Mouse (Mus musculus): ENCODE data around the gene Nr1d1.
A peak's percentile ranks its signal among the peaks of the same experiment; 100 is the strongest.

Gene Nr1d1

DNA sequence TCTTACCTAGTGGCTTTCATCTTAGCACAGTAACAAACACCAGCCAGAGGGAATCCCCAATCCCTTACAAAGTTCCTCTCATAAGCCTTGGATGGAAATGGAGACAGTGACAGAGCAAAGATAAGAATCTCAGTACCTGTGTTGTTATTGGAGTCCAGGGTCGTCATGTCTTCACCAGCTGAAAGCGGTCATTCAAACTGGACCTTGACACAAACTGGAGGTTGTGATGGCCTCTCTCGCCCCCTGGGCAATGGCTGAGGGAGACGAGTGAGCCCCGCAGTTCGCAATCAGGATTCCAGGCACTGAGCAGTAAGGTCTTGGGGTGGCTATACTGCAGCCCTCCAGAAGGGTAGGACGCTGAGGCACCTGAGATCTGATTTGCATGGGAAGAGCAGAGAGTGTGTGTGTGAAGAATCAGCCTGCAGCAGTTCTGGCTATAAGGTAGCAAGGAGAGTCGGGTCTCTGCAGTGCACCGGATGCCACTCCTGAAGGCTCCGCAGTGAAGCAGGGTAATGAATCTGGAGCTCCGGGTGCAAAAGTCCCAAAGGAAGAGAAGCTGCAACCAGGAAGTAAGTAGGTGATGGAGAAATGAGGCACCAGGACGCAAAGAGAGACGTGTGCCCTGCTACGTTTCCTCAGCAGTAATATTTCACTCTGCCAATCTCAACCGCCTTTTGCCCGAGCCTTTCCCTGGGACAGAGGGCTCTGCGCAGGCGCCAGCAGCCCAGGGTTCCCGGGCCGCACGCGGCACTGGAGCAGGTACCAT is at the start of gene Nr1d1:
Nr1d1 (minus strand) TSS at position 752 of the 766 bp plus-strand sequence.
- Histone ChIP-seq H3K27me3 (ENCODE audit: control insufficient read depth, insufficient read depth, low read length, poor library complexity, severe bottlenecking) (no peaks in the 10 kb centered on the region), H3K36me3 (ENCODE audit: control insufficient read depth, insufficient read depth, low read length, poor library complexity, severe bottlenecking) (no peaks in the 10 kb centered on the region)
- no peak for DNase-seq (ENCODE audit: low read depth, low spot score)

DNA sequence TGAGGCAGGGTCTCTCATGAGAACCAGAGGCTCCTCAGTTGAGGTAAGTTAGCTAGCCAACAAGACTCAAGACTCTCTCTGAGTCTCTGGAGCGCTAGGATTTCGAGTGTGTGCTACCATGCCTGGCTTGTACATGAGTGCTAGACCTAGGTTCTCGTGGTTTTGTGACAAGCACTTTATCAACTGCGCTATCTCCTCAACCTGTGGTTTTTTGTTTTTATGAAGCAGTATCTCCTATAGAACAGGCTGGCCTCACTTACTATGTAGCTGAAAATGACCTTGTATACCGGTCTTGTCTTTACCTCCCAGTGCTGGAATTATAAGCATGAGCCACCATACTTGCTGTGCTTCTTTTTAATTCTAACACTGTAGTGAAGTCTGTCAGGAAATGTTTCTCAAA is 45.8 kb upstream of the Nr1d1 start:
- Histone ChIP-seq H3K27me3 (ENCODE audit: control insufficient read depth, insufficient read depth, low read length, poor library complexity, severe bottlenecking) (no peaks in the 10 kb centered on the region), H3K36me3 (ENCODE audit: control insufficient read depth, insufficient read depth, low read length, poor library complexity, severe bottlenecking) (peaks cover 25% of the 10 kb centered on the region)
- no peak for DNase-seq (ENCODE audit: low read depth, low spot score)

DNA sequence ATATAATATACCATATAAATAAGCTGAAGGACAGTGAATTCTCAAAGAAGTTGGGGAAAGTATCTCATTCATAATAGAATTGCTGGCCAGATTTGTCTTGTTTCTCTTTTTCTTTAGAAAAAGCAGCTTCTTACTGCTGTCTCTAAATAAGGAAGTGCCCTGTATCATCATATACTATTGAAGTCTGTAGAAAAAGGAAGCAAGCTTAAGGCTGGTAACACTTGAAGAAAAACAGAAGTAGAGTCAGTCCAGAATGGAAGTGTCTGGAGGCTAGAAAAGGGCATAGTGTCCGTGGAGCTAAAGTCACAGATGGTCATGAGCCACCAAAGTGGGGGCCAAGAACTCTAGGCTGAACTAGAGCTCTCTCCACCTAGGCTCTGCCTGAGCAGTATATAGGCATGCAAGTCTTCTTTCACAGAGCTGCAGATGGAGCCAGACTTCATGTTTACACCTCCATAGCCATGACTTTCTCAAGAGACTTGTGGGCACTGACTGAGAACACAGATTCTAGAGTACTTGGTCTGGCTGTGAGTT is 41.6 kb upstream of the Nr1d1 start:
- Histone ChIP-seq H3K27me3 (ENCODE audit: control insufficient read depth, insufficient read depth, low read length, poor library complexity, severe bottlenecking) (no peaks in the 10 kb centered on the region), H3K36me3 (ENCODE audit: control insufficient read depth, insufficient read depth, low read length, poor library complexity, severe bottlenecking) (peaks cover 9% of the 10 kb centered on the region)
- DNase-seq (ENCODE audit: low read depth, low spot score): peak; percentile 70

DNA sequence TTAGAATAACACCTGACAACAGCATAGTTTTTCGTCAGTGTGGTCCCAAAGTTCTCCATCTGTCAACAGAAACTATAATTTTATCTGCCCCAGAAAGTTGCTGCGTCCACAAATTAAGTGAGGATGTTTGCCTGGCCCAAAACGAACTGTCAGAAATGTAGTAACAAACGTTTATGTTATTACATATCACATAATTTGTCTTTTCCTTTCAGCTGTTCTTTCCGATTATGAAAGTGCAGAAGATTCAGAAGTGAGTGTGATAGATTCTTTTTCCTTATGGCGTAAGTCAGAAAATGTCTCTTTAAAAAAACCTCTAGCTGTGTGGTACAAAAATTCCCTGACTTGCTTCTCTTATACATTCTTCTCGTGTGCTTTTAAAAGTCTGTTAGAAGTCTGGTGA is 35.6 kb upstream of the Nr1d1 start:
- no peaks in the 10 kb centered on the region for H3K27me3 ChIP-seq (ENCODE audit: control insufficient read depth, insufficient read depth, low read length, poor library complexity, severe bottlenecking)
- H3K36me3 ChIP-seq (ENCODE audit: control insufficient read depth, insufficient read depth, low read length, poor library complexity, severe bottlenecking): peaks cover 8% of the 10 kb centered on the region; the same call in 1 of the 2 replicates
- DNase-seq (ENCODE audit: low read depth, low spot score): no peak

DNA sequence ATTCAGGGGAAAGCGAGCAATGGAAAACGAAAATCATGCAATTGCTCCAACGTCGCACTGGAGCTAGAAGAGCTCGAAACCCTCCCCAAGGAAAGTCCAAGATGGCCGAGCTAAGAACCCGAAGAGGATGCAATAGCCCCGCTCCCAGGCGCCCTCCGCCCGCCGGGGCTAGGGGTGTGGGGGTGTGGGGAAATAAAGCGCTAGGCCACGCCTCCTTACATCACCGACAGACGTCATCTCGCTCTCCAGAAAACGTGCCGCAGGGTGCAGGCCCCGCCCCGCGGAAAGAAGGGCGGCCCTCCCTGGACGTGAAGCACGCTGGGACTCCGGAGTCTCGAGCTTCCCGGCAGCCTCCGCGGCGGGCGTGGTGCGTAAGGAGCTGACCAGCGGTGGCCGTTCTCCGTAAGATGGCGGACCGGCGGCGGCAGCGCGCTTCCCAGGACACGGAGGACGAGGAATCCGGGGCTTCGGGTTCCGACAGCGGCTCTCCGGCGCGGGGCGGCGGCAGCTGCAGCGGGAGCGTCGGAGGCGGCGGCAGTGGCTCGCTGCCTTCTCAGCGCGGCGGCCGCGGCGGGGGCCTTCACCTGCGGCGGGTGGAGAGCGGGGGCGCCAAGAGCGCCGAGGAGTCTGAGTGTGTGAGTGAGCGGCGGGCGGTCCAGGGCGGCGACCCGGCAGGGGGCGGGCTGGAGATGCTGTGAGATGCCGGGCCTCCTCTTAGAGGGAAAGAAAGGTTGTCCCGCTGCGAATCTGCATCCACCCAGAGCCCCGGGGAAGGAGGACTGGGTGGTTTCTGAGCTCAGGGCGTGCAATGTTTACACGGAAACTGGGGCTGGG is 34.5 kb upstream of the Nr1d1 start:
- DNase-seq (ENCODE audit: low read depth, low spot score): peak; percentile 99
- H3K36me3 ChIP-seq (ENCODE audit: control insufficient read depth, insufficient read depth, low read length, poor library complexity, severe bottlenecking): peaks cover 13% of the 10 kb centered on the region

DNA sequence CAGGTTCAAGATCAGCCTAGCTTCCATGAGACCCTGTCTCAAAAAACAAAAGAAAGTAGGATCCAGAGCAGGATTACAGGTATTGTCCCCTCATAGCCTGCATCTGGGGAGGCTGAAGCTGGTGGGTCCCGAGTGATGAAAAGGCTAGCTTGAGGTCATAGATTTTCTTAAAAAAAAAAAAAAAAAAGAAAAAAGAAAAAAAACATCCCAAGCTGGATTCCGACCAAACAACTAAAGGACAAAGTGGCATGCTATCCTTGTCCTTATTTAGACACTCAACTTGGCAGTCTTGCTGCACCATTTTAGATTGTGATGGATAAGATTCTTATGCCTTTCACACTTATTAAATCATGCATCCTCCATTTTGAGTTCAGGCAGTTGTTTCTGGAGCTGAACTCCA is 33.3 kb upstream of the Nr1d1 start:
- no peak for DNase-seq (ENCODE audit: low read depth, low spot score)
- H3K36me3 ChIP-seq (ENCODE audit: control insufficient read depth, insufficient read depth, low read length, poor library complexity, severe bottlenecking): peaks cover 11% of the 10 kb centered on the region
- H3K27me3 ChIP-seq (ENCODE audit: control insufficient read depth, insufficient read depth, low read length, poor library complexity, severe bottlenecking): no peaks in the 10 kb centered on the region

More for the DNA sequence above, 34.5 kb upstream of the Nr1d1 start:
- no peaks in the 10 kb centered on the region for H3K27me3 ChIP-seq (ENCODE audit: control insufficient read depth, insufficient read depth, low read length, poor library complexity, severe bottlenecking)

DNA sequence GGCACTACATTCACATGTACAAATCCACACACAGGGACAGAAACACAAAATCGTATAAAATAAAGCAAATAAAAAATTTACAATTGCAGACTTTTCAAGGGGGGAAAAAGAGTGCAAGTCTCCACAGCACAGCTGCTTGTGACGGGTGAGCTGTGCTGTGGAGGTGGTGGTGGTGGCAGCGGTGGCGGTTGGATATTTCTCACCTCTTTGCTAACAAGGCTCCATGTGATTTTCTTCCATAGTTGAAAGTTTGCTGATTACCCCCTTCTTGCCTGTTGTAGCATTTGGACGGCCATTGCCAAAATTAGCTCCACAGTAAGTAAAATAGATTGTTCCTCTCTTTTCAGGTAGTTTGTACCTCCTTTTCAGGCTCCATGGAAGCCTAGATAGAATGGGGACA is 29.5 kb upstream of the Nr1d1 start, which contains the start of gene Casc3:
Casc3 (plus strand) TSS at position 301 of the 400 bp plus-strand sequence.
- no peaks in the 10 kb centered on the region for H3K27me3 ChIP-seq (ENCODE audit: control insufficient read depth, insufficient read depth, low read length, poor library complexity, severe bottlenecking)
- no peak for DNase-seq (ENCODE audit: low read depth, low spot score)
- peaks cover 18% of the 10 kb centered on the region for H3K36me3 ChIP-seq (ENCODE audit: control insufficient read depth, insufficient read depth, low read length, poor library complexity, severe bottlenecking)

DNA sequence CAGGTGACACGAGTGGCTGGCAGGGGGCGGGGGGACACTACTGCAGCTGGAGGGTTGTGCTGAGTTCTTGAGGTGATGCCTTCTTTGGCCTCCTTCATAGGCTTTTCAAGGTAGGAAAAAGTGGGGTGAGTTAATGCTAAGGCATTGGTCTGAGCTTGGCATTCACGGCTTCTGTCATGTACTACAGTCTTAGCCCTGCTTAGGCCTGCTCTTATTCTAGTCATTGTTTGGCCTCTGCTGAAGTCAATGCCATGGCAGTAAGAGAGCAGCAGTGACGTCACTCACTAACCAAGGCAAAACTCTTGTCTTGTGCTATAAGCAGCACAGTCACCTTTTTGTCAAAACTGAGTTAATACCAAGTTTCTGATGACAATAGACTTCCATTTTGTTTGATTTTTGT is 22.8 kb upstream of the Nr1d1 start:
- Histone ChIP-seq H3K36me3 (ENCODE audit: control insufficient read depth, insufficient read depth, low read length, poor library complexity, severe bottlenecking) (peaks cover 8% of the 10 kb centered on the region; the same call in 1 of the 2 replicates), H3K27me3 (ENCODE audit: control insufficient read depth, insufficient read depth, low read length, poor library complexity, severe bottlenecking) (no peaks in the 10 kb centered on the region)
- no peak for DNase-seq (ENCODE audit: low read depth, low spot score)

DNA sequence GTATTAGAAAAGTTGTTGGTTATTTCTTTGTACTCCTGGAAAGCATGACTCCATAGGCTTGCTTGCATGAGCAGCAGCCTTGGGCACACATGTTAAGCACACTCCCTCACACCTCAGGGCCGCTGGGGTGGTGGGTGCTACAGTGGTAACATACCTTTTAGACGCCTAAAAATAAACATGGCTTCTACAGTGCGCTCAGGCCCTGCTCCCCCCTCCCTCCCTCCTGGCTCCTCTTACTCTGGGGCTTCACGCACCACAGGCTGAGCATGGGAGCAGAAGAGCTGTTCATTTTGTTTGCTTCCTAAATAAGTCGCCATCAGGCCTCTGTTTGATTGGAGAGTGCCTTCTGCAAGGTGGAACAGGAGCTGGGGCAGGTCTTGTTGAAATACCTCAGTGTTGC is 22.2 kb upstream of the Nr1d1 start:
- peak; percentile 14 for DNase-seq (ENCODE audit: low read depth, low spot score)
- peaks cover 8% of the 10 kb centered on the region; the same call in 1 of the 2 replicates for H3K36me3 ChIP-seq (ENCODE audit: control insufficient read depth, insufficient read depth, low read length, poor library complexity, severe bottlenecking)
- H3K27me3 ChIP-seq (ENCODE audit: control insufficient read depth, insufficient read depth, low read length, poor library complexity, severe bottlenecking): no peaks in the 10 kb centered on the region

DNA sequence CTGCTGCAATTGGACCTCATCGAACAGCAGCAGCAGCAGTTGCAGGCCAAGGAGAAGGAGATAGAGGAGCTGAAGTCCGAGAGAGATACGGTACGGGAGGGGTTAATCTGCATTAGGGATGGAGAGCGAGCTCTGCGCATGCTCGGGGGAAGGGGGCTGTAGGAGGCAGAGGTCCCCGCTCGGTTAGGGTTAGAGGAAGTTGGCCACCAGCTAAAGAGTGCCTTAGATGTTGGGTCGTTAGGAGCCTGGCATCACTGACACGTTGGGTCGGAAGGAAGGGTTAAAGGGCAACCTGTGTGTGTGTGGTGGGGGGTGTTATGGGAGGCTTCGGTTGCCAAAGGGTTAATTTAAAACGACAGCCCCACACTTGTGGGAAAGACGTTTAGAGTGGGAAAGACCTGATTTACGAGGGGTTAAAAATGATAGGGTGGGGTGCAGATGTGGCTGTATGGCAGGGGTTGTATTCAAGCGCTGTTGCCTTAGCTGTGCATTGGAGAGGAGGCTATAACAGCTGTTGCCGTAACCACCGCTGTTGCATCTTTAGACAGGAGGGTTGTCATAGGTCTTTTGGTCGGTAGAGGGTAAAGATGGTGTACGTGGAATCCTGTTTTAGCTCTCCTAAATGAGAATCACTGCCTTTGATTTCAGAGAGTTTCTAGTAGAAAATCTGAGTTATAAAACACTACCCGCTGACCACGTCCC is 21.5 kb upstream of the Nr1d1 start:
- Histone ChIP-seq H3K36me3 (ENCODE audit: control insufficient read depth, insufficient read depth, low read length, poor library complexity, severe bottlenecking) (peaks cover 8% of the 10 kb centered on the region; the same call in 1 of the 2 replicates), H3K27me3 (ENCODE audit: control insufficient read depth, insufficient read depth, low read length, poor library complexity, severe bottlenecking) (no peaks in the 10 kb centered on the region)
- peak; percentile 67 for DNase-seq (ENCODE audit: low read depth, low spot score)

DNA sequence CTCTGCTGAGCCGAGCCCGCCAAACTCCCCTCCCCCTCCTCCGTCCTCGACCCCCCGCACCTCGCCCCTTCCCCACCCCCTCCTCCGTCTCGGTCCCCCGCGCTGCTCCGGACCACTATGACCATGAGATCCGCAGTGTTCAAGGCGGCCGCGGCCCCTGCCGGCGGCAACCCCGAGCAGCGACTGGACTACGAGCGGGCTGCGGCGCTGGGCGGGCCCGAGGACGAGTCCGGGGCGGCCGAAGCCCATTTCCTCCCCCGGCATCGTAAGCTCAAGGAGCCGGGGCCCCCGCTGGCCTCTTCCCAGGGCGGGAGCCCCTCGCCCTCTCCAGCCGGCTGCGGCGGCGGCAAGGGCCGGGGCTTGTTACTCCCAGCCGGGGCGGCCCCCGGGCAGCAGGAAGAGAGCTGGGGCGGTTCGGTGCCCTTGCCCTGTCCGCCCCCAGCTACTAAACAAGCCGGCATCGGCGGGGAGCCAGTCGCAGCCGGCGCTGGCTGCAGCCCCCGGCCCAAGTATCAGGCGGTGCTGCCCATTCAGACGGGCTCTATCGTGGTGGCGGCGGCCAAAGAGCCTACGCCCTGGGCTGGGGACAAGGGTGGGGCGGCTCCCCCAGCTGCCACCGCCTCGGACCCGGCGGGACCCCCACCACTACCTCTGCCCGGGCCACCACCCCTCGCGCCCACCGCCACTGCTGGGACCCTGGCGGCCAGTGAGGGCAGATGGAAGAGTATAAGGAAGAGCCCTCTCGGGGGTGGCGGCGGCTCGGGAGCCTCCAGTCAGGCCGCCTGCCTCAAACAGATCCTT is 20.8 kb upstream of the Nr1d1 start:
- peaks cover 2% of the 10 kb centered on the region; the same call in 1 of the 2 replicates for H3K36me3 ChIP-seq (ENCODE audit: control insufficient read depth, insufficient read depth, low read length, poor library complexity, severe bottlenecking)
- DNase-seq (ENCODE audit: low read depth, low spot score): peak; percentile 64
- H3K27me3 ChIP-seq (ENCODE audit: control insufficient read depth, insufficient read depth, low read length, poor library complexity, severe bottlenecking): no peaks in the 10 kb centered on the region

DNA sequence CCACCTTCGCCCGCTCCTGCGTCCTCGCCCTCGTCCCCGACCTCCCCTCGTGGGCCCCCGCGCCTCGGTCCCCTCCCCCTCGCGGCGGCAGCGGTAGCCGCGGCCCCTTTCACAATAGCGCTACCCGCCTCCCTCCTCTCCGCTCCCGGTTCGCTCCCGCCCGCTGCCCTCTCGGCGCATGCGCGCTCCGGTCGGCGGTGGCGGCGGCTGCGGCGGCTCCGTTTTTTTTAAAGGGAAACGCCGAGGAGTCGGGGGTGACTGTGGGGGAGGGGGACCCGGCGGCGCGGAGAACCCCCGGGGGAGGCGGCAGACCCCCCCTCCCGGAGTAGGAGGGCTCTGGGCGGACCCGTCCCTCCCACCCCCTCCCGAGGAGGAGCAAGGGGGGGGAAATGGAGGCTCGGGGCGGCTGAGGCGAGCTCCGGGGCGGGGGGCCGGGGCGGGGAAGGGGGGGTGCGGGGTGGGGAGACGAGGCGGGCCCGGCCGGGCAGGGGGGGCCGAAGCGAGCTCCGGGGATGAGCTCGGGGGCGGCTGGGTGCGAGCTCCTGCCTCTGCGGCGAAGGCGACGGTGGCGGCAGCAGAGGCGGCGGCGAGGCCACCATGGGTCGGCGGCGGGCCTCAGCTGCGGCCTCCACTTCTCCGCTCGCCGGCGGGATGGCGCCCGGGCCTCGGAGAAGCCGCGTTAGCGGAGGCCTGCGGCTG is 20.0 kb upstream of the Nr1d1 start, which contains the start of gene Msl1:
Msl1 (plus strand) TSS at position 502 of the 699 bp plus-strand sequence.
- DNase-seq (ENCODE audit: low read depth, low spot score): peak; percentile 87
- Histone ChIP-seq H3K36me3 (ENCODE audit: control insufficient read depth, insufficient read depth, low read length, poor library complexity, severe bottlenecking) (0 out of 2 replicates have a peak, but pooled peaks cover under 1% of the 10 kb centered on the region), H3K27me3 (ENCODE audit: control insufficient read depth, insufficient read depth, low read length, poor library complexity, severe bottlenecking) (no peaks in the 10 kb centered on the region)

DNA sequence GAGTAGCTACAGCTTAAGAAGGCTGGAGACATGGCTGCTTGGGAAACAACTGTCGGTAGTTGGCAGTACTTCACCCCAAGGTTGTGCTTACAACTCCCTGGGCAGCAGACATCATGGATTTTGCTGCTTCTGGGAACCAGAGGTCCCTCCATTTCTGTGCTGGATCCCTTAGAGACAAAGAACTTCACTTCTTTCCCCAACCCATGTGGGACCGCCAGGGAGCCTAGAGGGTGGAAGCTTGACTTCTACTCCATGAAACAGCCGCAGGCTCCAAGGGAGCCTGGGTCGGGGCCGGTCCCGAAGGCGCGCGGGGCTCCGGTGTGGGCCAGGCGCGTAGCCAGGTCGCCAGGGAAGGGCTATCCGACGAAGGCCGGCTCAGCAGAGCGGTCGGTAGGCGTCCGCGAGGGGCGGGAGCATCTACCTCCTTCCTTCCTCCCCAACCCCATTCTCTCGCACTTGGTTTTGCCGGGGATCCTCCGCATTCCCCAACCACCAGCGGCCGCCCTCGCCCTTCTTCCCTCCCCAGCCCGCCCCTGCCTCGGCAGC is 19.4 kb upstream of the Nr1d1 start:
- Histone ChIP-seq H3K36me3 (ENCODE audit: control insufficient read depth, insufficient read depth, low read length, poor library complexity, severe bottlenecking) (no peaks in the 10 kb centered on the region), H3K27me3 (ENCODE audit: control insufficient read depth, insufficient read depth, low read length, poor library complexity, severe bottlenecking) (no peaks in the 10 kb centered on the region)
- DNase-seq (ENCODE audit: low read depth, low spot score): peak; percentile 61

Data from splenic B cell, adult 2 months (primary cell).